Mouse (Mus musculus) left cerebral cortex, postnatal 25 days (tissue): ENCODE results near the gene Pappa. TPM values are rescaled to one million over a fixed set of nuclear protein-coding genes. Genes with fewer than 3 reads are reported as not detected.

Experiments used
- DNase-seq, 2 experiments: peaks; one replicate each; pipeline ENCODE4 v3.0.0; 2022; ENCODE audit warnings: low spot score in 2 of 2, mixed read lengths in 1 of 2
- intact Hi-C: fragments of 180-260 bp; cut with DNase I; formaldehyde crosslinking; loops from one replicate; pipeline ENCODE4 v1.15.1; 2025
- total RNA-seq, 2 experiments: library from RNA; stranded (reverse); gene quantifications; 2 replicates each; pipeline ENCODE4 v1.2.3; 2021

Pappa gene
- total RNA-seq, 2 experiments from 2014 or later, result 0.37 to 0.48 TPM

DNA sequence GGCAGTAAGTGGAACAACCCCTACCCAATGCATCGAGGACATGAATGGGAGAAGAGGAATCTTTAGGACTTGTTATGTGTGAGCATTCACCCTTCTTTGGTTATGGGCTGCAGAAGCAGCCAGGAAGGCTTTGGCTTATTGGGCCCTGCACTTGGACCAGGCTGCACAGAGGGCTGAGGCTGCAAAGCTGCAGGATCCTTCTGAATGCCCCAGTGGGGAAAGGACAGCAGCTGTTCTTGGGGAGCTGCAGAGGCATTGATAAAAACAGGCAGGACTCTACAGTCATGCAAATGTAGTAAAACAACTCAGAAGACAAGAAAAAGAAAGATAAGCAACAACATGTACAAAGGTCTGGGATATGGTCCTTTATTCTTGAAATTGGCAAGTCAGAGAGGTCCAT, 175.4 kb downstream of the Pappa start:
- intact Hi-C loops, result no loop called here

GRCm38 (mm10) chr4:65300431-65300830, 176.5 kb downstream of the Pappa start:
- intact Hi-C loops, result no loop called here
- no peak for DNase-seq

More for the DNA sequence above, 175.4 kb downstream of the Pappa start:
- no peak for DNase-seq

DNA sequence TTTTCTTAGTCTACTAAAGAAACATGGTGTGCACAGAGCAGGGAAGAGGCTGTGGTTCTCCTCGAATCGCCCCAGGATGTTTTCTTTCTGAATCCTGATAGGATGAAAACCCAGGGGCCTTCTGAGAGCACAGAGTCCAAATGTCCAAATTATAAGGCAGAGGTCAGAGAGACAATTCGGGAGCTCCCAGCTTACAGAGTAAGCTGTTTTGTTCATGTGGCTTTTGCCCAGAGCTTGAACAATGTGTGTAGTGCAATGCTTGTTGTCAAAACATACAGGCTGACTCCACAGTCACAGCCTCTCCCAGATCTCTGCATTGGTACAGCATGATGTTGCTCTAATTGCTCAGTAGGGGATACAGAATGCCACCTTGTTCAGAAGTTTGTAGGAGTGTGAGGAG, 178.7 kb downstream of the Pappa start:
- intact Hi-C loops, result no loop called here
- DNase-seq, result no peak

DNA sequence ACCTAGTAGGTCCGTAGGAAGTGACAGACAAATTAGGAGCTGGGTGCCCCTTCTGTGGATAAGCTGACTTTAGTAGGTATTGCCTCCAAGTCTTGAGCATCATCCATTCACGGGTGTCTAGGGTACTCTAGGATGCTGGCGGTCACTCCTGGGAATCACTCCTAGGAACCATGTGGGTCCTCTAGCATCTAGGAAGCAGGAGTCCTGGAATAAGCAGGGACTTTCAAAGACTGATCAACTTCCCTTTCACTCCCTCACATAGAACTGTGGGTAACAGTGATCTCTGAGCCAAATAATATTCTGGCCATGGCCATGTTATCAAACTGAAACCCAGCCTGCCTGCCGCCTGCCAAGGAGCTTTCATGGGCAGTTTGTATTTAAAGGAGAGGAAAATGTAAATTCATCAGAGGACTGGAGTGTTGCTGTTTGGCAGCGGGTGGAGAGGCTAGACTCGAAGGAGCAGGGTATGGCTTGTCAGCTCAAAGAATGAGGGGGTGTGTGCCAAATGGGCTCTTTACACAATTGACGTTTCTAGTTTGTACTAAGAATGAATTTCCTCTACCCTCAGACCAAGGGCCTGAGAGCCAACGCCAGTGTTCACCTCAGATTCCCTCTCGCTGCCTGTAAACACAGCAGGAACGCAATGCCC, 194.0 kb downstream of the Pappa start:
- DNase-seq, result peak in 1 of 2 experiments; percentile 21
- intact Hi-C loops, result no loop called here

- intact Hi-C loops, result no loop called here
- peak; percentile 8 to 60 for DNase-seq
Observed at GRCm38 (mm10) chr4:65321340-65321739, 197.4 kb downstream of the Pappa start.

DNA sequence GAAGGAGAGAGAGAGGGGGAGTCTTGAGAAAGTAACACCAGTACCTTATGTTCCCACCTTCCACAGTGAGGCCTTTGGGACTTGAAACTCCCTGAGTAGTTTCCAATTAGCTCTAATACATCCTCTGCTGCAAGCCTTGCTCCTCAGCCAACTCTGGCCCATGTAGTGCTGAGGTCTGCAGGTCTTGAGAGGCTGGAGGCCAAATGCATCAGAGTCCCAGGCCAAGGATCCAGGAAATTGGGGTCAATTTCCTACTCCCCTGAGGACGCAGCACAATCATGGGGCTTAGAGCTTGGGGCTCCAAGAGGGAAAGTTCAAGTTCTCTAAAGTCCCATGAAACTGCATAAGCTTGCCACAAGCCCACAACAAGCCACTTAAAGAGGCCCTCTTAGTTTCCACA, 198.0 kb downstream of the Pappa start:
- intact Hi-C loops, result no loop called here
- DNase-seq, result no peak

DNA sequence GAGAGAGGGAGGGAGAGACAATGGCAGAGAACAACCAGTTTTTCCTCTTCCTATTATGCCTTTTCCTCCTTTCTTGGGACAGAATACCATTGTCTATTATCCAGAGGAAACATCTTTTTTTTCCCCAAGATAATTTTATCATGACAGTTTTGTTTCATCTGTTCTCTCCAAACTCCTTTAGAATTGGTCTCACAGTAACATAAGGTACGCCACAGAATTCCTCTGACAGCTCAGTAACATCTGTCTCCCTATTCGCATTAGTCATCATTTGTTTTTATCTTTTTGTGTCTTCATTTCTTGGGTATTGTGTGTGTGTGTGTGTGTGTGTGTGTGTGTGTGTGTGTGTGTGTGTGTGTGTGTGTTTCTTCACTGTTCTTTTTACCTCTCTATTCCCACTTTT, 201.8 kb downstream of the Pappa start:
- intact Hi-C loops, result no loop called here
- no peak for DNase-seq

DNA sequence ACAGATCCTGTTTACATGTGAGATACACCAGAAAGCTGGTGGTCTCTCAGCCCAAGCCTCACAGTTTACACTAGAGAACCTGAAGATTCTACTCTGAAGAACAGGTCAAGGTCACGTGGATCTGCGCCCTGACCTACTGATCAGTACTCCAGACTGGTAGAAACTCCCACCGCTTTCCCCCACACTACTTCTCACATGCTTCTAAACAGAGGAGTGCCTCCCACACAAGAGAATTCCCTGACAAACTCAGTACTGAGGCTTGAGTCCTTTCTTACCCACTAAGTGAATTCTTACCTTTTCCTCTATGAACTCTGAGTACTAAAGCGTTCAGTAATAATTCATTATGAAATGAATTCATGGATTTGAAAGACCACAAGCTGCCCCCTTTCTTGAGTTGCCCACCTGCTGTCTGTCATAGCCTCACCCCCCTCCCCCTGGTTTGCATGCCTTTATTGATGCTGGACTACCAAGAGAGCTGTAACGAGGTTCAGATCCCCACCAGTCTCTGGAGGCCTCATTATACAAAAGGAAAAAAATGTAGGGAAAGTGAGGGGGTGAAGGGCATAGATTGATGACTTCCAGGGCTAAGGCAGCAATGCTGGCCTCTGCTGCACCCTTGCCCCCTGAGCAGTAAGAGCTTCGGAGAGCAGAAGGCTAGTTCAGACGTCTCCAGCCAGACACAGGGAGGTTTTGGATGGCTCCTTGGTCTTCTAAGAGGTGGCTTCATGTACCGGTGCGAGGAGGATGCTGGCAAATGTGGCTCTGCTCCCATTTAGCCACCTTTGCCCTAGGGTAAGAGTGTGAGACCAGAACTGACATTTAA, 204.7 kb downstream of the Pappa start:
- intact Hi-C loops, result no loop called here
- peak in 1 of 2 experiments; percentile 70 for DNase-seq

DNA sequence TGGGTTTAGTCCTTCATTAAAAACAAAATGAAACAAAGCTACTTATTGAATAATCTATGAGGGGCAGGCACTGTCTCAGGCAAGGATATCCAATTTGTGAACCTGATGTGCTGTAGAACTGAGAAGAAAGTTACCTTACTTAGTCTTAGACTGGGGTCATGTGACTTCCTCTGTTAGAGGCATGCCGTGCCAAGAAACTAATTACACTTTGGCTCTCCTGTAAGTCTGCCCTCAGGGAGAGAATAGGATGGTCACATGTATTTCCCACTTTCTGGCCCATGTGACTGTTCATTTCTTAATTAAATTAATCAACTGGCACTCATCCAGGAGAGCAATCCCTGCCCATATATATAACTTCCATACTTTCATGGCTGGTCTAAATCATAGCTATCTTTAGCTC, 209.7 kb downstream of the Pappa start:
- DNase-seq, result no peak
- intact Hi-C loops, result no loop called here

- intact Hi-C loops, result no loop called here
- no peak for DNase-seq
Observed at GRCm38 (mm10) chr4:65341766-65342165, 217.8 kb downstream of the Pappa start.

DNA sequence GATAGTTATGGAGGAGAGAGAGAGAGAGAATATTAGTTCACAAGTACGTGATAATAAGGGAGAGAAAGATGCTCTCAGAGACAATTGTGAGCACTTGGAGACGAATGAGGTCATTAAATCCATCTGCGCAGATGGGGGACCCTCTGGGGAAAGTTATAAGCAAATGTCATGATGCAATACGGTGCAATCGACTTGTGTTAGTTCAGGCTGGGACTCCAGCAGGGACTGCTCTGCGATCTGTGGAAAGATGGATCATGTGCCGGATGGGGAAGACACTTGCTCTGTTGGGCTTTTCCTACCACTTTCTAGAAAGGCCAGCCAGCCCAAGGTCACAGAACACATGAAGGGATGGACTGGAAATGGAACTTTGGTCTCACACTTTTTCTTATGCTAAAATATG, 226.5 kb downstream of the Pappa start:
- DNase-seq, result no peak

GRCm38 (mm10) chr4:65354580-65354979, 230.6 kb downstream of the Pappa start:
- no peak for DNase-seq
- intact Hi-C loops, result no loop called here

More for the DNA sequence above, 226.5 kb downstream of the Pappa start:
- intact Hi-C loops, result no loop called here

GRCm38 (mm10) chr4:65367135-65367534, 243.2 kb downstream of the Pappa start:
- DNase-seq, result no peak
- intact Hi-C loops, result no loop called here

DNA sequence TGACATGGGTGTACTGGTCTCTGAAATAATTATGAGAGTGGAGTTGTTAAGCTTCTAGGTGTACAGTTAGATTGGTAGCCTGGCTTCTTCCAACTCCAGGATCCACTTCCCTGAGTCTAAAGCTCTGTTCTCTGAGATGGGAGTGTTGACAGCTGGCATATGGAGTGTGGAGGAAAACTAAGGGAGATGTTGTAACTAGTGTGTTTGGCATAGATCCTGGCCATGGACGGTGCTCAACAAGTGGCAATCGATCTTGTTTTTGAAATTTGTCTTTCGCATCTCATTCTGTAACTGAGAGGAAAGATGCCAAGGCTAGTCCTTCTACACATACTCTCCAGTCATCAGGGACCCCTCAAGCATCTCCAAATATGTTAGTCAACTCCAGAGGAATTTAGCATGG, 248.8 kb downstream of the Pappa start:
- intact Hi-C loops, result no loop called here
- DNase-seq, result peak; percentile 3 to 9

DNA sequence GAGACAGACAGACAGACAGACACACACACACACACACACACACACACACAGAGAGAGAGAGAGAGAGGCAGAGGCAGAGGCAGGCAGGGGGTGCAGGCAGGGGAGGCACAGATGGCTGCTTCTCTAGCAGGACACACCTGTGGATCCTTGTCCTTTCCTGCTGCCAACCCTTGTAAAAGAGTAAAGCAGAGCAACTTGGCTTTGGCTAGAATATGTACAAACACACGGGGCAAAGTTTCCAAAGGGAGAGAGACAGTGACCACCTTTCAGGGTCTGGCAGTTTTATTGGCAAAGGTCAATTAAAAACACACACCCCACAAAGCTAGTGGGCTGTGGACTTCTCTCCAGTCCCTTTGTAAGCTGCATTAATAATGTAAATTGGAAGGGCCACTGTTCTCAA, 249.9 kb downstream of the Pappa start:
- intact Hi-C loops, result no loop called here
- DNase-seq, result no peak

DNA sequence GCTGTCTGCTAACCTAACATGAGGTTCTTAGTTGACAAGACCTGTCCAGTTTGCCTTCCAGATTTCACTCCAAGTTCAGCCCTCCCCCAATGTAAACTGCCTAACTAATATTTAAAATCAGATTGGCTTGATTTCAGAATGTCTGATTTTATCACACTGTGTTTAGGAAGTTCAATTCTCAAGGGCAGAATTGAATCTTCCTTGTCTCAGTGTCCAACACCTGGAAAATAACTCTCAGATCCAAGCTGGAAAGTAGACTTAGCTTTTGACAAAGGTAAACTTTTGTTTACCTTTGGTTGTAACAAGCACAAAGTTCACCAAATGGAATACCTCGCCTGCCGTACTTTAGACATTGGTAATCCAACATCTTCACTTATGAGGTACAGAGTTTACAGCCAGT, 252.6 kb downstream of the Pappa start:
- intact Hi-C loops, result no loop called here
- DNase-seq, result no peak

DNA sequence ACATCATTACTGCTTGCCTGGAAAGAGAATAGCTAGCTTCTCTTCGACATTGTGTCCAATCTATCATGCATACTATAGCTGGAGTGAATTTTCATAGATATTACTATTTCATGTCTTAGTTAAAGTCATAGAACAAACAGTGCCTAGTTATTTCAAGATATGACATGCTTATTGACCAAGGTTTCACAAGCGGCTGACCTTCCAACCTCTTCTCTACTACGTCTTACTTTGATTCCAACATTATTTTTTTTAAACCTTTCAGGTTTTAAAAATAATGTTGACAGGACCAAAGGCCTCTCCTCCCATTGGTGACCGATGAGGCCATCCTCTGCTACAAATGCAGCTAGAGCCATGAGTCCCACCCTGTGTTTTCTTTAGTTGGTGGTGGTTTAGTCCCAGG, 255.5 kb downstream of the Pappa start:
- no peak for DNase-seq
- intact Hi-C loops, result no loop called here

DNA sequence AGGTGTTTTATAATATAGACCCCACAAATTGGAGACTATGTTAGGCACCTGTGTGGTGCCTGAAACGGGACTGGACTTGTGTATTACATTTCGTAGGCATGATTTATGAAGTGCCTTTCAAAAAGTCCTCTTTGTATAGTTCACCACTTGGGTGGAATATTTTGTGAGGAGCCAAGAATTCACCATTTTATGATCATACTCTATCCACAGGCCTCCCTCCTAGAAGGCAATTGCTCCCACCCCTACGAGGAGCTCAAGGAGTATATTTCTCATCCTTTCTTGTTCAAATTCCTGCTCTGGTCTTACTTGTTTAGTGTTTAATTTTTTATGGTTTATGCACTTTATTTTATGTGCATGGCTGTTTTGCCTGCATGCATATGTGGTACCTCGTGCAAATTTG, 259.1 kb downstream of the Pappa start:
- no peak for DNase-seq
- intact Hi-C loops, result no loop called here

- no peak for DNase-seq
- intact Hi-C loops, result no loop called here
Observed at GRCm38 (mm10) chr4:65391001-65391400, 267.0 kb downstream of the Pappa start.

DNA sequence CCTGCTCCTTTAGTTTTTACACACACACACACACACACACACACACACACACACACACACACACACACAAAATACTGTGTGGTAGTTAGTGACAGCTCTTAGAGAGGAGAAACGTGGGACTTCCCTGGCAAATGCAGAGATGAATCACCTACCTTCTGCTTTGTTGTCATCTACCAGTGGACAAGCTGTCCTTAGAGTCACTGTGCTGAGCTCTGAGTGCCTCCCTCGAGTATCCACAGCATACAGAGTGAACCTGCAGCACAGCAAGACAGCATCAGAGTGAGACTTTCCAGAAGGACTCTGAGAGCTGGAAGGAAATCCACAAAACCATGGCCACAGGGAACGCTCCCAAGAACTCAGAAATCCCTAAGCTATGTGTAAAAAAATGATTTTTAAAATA, 272.8 kb downstream of the Pappa start:
- intact Hi-C loops, result no loop called here
- peak; percentile 1 to 49 for DNase-seq

- intact Hi-C loops, result no loop called here
- no peak for DNase-seq
Observed at GRCm38 (mm10) chr4:65399457-65399856, 275.5 kb downstream of the Pappa start.
